Mouse (Mus musculus) T-helper 1 cell (primary cell): ENCODE measurements around the gene Mfap1b.

Experiments
- in situ Hi-C: fragments of 300-600 bp; cut with MboI, MseI; formaldehyde crosslinking; loops from one replicate; pipeline ENCODE4 v1.15.1; 2025; ENCODE audit warnings: high pct_unique_total_duplicates

Mfap1b gene

DNA sequence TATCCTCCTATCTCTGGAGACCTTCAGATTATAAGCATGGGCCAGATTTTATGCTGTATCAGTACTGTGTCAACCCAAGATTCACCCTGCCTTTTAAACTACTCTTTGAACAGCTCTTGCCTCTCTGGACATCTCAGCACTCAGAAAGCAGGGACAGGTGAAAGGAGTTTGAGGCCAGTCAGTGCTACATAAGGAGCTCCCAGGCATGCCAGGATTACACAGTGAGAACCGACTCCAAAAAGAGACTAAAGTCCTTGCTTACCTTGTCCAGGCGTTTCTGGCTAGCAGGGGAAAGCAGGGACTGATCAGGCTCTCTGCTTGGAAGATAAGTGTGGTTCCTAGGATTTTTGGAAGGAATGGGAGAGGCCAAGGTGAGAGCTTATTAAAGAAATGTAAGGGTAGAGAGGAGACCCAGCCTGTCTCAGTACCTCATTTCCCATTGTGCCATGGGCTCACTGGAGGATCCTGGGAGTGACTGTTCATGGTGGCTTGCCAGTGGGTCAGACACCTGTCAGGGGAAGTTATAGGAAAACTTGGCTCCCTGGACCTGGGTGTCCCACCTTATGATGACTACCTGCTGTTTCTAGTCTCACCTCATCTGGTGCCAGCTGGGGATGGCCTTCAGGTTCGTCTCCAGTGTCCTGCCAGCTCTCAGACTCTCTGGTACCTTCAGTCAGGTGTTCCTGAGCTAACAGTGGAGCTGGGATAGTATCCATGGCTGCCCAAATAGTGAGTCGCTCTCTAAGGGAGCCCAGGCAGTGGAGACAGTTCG is 32.8 kb downstream of the Mfap1b start:
- in situ Hi-C loops = loop anchor here (5.0 kb wide), 1 partner anchor 34 kb away; no protein-coding TSS in a partner anchor

DNA sequence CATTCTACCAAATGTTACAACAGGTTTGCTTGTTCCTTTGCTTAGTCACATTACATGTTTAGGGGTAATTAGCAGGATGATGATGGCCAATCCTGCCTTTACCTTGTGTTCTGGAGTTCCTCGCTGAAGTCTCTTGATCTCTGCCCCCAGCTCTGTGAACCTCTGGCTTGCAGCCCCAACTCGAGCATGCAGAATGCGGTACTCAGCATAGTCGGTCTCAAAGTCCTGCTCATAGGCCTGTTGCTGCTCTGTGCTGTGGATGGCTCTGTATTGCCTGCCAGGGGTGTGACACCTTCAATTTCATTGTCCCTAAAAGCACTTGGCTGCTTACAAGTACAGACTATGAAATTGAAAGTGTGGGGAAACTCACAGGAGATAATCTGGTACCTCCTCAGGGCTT is 34.1 kb downstream of the Mfap1b start:
- in situ Hi-C loops = loop anchor here (5.0 kb wide), 1 partner anchor 32 kb away; no protein-coding TSS in a partner anchor

GRCm38 (mm10) chr2:121434854-121435253 is 39.0 kb downstream of the Mfap1b start:
- in situ Hi-C loops = no loop called here

GRCm38 (mm10) chr2:121425890-121426289 is 48.0 kb downstream of the Mfap1b start:
- in situ Hi-C loops = no loop called here

GRCm38 (mm10) chr2:121423166-121423565 is 50.7 kb downstream of the Mfap1b start:
- in situ Hi-C loops = no loop called here

GRCm38 (mm10) chr2:121418476-121418875 is 55.4 kb downstream of the Mfap1b start:
- in situ Hi-C loops = no loop called here

DNA sequence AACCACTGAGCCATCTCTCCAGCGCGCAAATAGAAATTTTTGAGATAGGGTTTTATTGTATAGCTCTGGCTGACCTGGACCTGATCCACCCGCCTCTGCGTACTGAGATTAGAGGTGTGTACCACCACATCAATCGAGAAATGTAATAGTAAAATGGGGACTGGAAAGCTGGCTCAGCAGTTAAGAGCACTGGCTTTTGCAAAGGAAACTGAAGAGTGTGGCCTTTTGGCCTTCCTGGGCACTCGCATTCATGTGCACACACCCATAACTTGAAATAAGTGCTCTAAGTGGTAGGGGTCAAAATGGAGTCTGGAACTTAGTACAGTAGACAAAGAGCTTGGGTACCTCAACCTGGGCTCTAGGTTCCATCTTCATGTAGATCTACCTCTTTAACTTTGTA is 57.5 kb downstream of the Mfap1b start:
- in situ Hi-C loops = no loop called here

DNA sequence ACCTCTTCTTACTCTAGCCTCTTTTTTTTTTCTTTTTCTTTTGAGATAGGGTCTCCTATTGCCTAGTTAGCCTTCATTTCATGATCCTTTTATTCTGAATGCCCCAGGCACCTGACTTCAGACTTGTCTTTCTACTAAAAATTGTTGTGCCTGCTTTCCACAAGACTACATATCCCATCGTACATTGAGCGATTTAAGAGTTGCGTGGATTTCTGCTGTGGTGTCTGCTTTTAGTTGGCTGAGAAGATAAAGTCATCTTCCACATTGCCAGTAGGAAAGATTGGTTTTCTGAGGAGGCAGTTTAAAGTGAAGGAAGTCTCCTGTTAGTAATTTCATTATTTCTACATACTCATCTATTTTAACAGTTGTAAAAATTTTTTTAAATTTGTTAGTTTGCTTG is 58.3 kb downstream of the Mfap1b start:
- in situ Hi-C loops = no loop called here

DNA sequence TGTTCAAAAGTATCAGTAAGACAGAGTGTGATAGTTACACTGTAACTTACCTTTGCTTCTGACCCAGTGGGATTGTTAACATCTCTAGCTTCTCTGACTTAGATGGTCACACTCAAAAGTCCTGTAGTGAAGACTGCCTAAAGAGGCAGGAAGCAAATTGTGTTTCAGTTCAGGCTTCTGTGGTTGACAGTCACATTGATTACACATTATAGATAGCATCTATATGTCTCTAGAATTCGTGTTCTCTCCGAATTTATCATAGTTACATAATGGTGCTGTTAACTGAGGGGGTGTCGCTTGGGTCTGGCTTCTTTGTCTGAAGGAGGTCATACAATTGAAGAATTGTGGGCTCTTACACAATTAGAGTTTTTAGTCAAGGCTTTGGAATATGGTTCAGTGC is 58.8 kb downstream of the Mfap1b start:
- in situ Hi-C loops = no loop called here

GRCm38 (mm10) chr2:121414139-121414685 is 59.7 kb downstream of the Mfap1b start:
- in situ Hi-C loops = no loop called here

- in situ Hi-C loops = no loop called here
These were observed 60.4 kb downstream of the Mfap1b start, which contains the start of the genes Pdia3 and Catsper2 for GRCm38 (mm10) chr2:121413387-121414042. TSS of gene Pdia3 (plus strand) at chr2:121413775. TSS of gene Catsper2 (minus strand) at chr2:121413792.

DNA sequence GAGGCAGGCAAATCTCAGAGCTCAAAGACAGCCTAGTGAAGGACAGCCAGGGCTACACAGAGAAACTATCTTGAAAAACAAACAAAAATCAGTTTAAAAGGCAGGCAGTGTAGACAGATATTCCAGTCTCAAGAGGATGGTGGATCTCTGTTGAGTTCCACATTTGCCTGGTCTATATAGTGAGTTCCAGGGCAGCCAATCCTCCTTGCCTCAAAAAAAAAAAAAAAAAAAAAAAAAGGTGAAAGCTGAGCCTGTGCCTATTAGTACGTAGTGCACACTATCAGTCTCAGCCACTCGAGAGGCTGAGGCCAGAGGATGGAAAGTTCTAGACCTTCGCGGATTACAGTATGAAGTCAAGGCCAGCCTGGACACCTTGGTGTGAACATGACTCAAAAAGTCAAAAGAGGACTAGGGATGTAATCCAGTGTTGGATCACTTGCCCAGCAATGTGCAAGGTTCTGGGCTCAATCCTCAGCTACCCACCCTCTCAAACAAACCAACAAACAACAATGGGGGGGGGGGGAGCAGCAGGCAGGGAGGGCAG is 61.0 kb downstream of the Mfap1b start:
- in situ Hi-C loops = no loop called here
